Mouse (Mus musculus): ENCODE data around the gene Tulp1.

The Tulp1 gene

GRCm38 (mm10) chr17:28365122-28365521, at the start of gene Tulp1:
Tulp1 (minus strand) TSS chr17:28365222.
- in situ Hi-C loops (cut with MboI; ENCODE audit: unreplicated experiment in 2 of 2), result loop anchor here (5.0 kb wide), 2 partner anchors 158 to 163 kb away; partner anchors contain the start of gene Def6 (in 1 of the 2)

- in situ Hi-C loops (cut with MboI; ENCODE audit: unreplicated experiment in 2 of 2), result loop anchor here (5.0 kb wide), 2 partner anchors 66 to 116 kb away; no protein-coding TSS in a partner anchor
Observed at GRCm38 (mm10) chr17:28411381-28411960, 46.4 kb upstream of the Tulp1 start.

DNA sequence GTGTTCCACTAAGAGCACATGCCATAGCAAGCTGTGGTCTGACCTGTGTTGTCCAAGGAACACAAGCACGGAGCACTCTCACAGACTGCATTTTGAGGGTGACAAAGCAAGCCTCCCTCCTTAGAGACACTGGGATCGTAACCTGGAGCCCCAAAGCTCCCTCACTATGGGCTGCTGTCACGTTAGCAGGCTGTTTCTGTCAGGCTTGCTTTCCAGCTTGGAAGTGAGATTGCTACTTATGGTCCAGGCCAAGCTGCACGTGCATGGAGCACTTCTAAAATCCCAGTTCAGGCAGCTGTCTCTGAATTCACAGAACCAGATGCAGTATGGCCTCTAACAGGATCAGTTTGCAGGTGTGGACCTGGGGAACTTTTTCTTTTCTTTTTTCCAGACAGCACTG, 45.7 kb upstream of the Tulp1 start:
- in situ Hi-C loops (cut with MboI; ENCODE audit: unreplicated experiment in 2 of 2), result loop anchor here (5.0 kb wide), 2 partner anchors 67 to 117 kb away; no protein-coding TSS in a partner anchor

- in situ Hi-C loops (cut with MboI; ENCODE audit: unreplicated experiment in 2 of 2), result loop anchor here in 1 of 2 experiments (5.0 kb wide), 1 partner anchor 119 kb away; no protein-coding TSS in a partner anchor
Observed at GRCm38 (mm10) chr17:28408251-28408918, 43.4 kb upstream of the Tulp1 start.

GRCm38 (mm10) chr17:28407418-28408250, 42.6 kb upstream of the Tulp1 start:
- in situ Hi-C loops (cut with MboI; ENCODE audit: unreplicated experiment in 2 of 2), result loop anchor here in 1 of 2 experiments (5.0 kb wide), 1 partner anchor 120 kb away; no protein-coding TSS in a partner anchor

- in situ Hi-C loops (cut with MboI; ENCODE audit: unreplicated experiment in 2 of 2), result loop anchor here in 1 of 2 experiments (5.0 kb wide), 1 partner anchor 121 kb away; no protein-coding TSS in a partner anchor
Observed at GRCm38 (mm10) chr17:28406471-28406870, 41.4 kb upstream of the Tulp1 start.

- in situ Hi-C loops (cut with MboI; ENCODE audit: unreplicated experiment in 2 of 2), result loop anchor here in 1 of 2 experiments (5.0 kb wide), 1 partner anchor 123 kb away; no protein-coding TSS in a partner anchor
Observed at GRCm38 (mm10) chr17:28404745-28405144, 39.7 kb upstream of the Tulp1 start.

GRCm38 (mm10) chr17:28404301-28404700, 39.3 kb upstream of the Tulp1 start:
- in situ Hi-C loops (cut with MboI; ENCODE audit: unreplicated experiment in 2 of 2), result no loop called here

DNA sequence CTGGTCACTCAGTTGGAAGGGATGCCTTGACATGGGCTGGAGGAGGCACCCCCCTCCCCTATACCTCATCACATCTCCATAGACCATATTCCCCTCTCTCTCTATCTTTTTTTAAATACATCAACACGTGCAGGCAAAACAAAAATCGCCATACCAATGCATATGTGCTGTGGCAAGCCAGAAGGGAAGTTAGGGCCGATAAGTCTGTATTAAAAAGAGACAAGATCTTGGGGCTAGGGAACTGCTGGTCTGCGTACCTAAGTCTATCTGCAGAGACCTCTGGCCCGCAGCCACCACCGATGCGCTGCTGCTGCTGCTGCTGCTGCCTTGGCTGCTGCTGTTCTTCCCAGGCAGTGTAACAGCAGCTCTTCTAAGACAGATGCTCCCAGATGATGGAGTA, 30.0 kb upstream of the Tulp1 start:
- in situ Hi-C loops (cut with MboI; ENCODE audit: unreplicated experiment in 2 of 2), result no loop called here

GRCm38 (mm10) chr17:28394051-28394765, 29.2 kb upstream of the Tulp1 start:
- in situ Hi-C loops (cut with MboI; ENCODE audit: unreplicated experiment in 2 of 2), result no loop called here

DNA sequence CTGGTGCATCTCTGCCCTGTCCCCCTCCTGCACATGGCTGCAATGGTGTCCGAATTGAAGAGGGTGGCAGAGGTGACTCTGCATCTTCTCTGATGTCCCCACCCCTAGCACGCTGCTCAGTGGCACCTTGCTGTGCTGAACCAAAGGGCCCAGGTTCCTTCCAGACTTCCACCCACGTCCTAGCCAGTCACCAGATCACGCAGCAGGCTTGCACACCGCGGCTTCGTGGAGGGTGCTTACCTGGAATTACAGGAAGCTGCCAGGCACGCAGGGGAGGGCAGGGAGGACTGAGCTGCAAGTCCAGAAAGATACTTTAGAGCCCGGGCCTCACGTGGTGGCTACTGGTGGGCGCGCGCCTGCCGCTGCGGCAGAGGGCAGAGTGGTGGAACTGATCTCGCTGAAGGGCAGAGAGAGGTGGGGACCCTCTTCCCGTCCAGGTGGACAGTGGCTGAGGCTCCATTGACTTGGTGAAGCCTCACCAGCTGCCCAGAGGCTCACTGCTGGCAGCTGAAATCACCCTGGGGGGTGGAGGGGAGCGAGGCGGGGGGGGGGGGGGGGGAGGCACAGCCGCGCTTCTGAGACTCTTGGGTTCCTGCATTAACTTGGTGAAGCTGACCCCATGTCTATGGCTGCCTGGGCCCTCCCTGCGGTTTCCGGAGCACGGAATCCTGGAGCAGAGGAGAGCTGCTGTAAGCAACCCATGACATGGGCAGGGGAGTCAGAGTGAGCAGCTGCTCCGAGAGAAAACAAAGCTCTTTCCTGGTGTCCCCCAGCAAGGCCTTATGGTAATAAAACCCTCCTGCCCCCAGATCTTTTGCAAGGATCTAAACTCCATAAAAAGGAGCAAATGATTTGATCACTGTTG, 26.8 kb upstream of the Tulp1 start:
- in situ Hi-C loops (cut with MboI; ENCODE audit: unreplicated experiment in 2 of 2), result no loop called here

- in situ Hi-C loops (cut with MboI; ENCODE audit: unreplicated experiment in 2 of 2), result no loop called here
Observed at GRCm38 (mm10) chr17:28388534-28388933, 23.5 kb upstream of the Tulp1 start.

GRCm38 (mm10) chr17:28386150-28386905, 21.3 kb upstream of the Tulp1 start:
- in situ Hi-C loops (cut with MboI; ENCODE audit: unreplicated experiment in 2 of 2), result no loop called here

GRCm38 (mm10) chr17:28384298-28384697, 19.3 kb upstream of the Tulp1 start:
- in situ Hi-C loops (cut with MboI; ENCODE audit: unreplicated experiment in 2 of 2), result no loop called here

DNA sequence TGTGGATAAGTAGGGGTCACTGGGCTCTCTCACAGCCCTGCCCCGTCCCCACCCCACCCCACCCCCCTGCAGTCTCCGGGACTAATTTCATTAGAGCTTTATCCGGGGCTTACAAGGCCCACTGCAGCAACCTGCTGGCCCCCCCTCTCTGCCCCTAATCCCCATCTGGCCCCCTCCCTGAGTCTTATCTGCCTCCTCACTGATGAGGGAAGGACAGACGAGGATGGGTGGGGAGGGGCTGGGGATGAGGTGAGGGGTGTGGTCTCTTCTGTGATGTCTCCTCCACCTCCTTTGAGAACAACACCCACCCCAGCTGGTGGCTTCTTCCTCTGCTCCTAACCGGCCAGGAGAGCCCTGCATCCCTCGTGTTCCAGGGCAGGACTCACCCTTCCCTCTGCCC, 15.2 kb upstream of the Tulp1 start:
- in situ Hi-C loops (cut with MboI; ENCODE audit: unreplicated experiment in 2 of 2), result no loop called here

GRCm38 (mm10) chr17:28375592-28376061, 10.6 kb upstream of the Tulp1 start:
- in situ Hi-C loops (cut with MboI; ENCODE audit: unreplicated experiment in 2 of 2), result loop anchor here in 1 of 2 experiments (5.0 to 10.0 kb wide), 2 partner anchors 159 to 272 kb away; partner anchors contain the start of gene Armc12

DNA sequence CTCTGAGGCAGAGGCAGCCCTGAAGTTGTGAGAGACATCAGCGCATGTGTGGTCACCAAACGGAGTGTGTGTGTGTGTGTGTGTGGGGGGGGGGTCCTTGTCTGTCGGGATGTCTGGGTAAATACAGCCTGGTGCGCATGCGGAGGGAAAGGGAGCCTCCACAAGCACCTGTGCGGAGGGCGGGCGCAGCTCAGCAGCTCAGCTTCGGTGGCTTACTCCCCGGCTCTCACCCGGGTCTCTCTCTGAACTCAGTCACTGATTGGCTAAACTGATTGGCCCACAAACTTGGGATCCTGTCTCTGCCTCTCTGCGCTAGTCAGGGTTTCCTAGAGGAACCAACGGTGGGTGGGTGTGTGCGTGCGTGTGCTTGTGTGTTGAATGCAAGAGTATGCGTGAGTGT, 9.5 kb upstream of the Tulp1 start:
- in situ Hi-C loops (cut with MboI; ENCODE audit: unreplicated experiment in 2 of 2), result loop anchor here in 1 of 2 experiments (10.0 kb wide), 1 partner anchor 160 kb away; the partner anchor contains the start of gene Armc12

- in situ Hi-C loops (cut with MboI; ENCODE audit: unreplicated experiment in 2 of 2), result loop anchor here in 1 of 2 experiments (10.0 kb wide), 1 partner anchor 161 kb away; the partner anchor contains the start of gene Armc12
Observed at GRCm38 (mm10) chr17:28373821-28374220, 8.8 kb upstream of the Tulp1 start.

Data from v-Abl transformed pro-B cells (cell line).